In the genomic region with DNA sequence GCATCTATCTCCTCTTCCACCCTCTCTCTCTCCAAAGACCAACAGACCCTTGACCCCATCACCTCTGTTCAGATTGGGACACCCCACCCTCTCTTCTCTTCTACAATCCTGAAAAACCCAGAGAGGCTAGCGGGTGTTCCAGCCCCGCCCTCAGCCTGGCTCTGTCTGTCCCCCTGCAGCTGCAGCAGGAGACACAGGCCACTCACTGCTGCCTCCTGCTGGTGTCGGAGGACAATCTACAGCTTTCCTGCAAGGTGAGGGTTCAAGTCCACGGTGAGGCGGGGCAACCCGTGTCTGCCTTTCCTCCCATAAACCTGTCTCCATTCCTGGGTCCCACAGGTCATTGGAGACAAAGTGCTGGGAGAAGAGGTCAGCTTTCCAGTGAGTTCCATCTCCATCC, we compare ENCODE assay signal across 12 mouse cellular contexts.
DNase-seq lines count a peak whose midpoint lies in the region; ATAC-seq and TF ChIP-seq lines count a peak whose summit lies in the region.
"Had no signal": no experiment of that assay in that cellular context is flagged by ENCODE, and none has a peak within 500 bp of the region (broad histone marks: within the 10 kb centered on the region; RNA-seq: fewer than 3 reads in every experiment).

No protein-coding gene starts in this region.

- H3K27me3 ChIP-seq in forebrain, embryonic 11.5 days (ENCODE audit: control insufficient read depth, insufficient read depth, low read length): peaks cover 9% of the 10 kb centered on the region
- peaks cover 3% of the 10 kb centered on the region for H3K27me3 ChIP-seq in forebrain, embryonic 16.5 days (replicated peaks; ENCODE audit: control insufficient read depth, insufficient read depth, low read length)
- H3K27me3 ChIP-seq in limb, embryonic 11.5 days (ENCODE audit: control insufficient read depth, insufficient read depth, low read length): peaks cover 8% of the 10 kb centered on the region; the same call in 1 of the 2 replicates
- H3K27me3 ChIP-seq in limb, embryonic 10.5 days (ENCODE audit: low read depth, poor library complexity, severe bottlenecking): peaks cover 72% of the 10 kb centered on the region

- TF ChIP-seq POLR2A in embryonic fibroblast, embryonic 13.5 days (IDR thresholded peaks at IDR 0.05; ENCODE audit: low read depth, low read length): no peak

- no peaks in the 10 kb centered on the region for H3K9me3 ChIP-seq in forebrain, embryonic 11.5 days (ENCODE audit: control insufficient read depth, low read length)
- H3K9me3 ChIP-seq in forebrain, embryonic 16.5 days (ENCODE audit: control insufficient read depth, low read length): no peaks in the 10 kb centered on the region
- no peaks in the 10 kb centered on the region; the same call in 1 of the 2 replicates for H3K9me3 ChIP-seq in limb, embryonic 11.5 days (ENCODE audit: control insufficient read depth, low read length)
- no peaks in the 10 kb centered on the region for H3K9me3 ChIP-seq in limb, embryonic 10.5 days (replicated peaks)
- H3K9me3 ChIP-seq: embryonic facial prominence, embryonic 12.5 days had no signal

- peak; percentile 62 for DNase-seq in forebrain, embryonic 11.5 days (ENCODE audit: low spot score)
- DNase-seq in limb, embryonic 11.5 days (ENCODE audit: low spot score): peak; percentile 26
- no peak for DNase-seq in limb, embryonic 10.5 days (ENCODE audit: low spot score)
- peak; percentile 41 for DNase-seq in CD4-positive helper T cell, adult 2 months (ENCODE audit: low read depth, low spot score)
- no peak for DNase-seq in right cerebral cortex, postnatal 10 days (ENCODE audit: low spot score in 2 of 2)
- no peak for DNase-seq in left cerebral cortex, adult 18-20 months (ENCODE audit: low spot score in 2 of 2)
- DNase-seq: cerebellum, adult 11-12 months; right cerebral cortex, adult 18-20 months had no signal

- H3K9ac ChIP-seq in forebrain, embryonic 11.5 days (ENCODE audit: low read length): no peak overlapping the region
- no peak overlapping the region for H3K9ac ChIP-seq in forebrain, embryonic 16.5 days (replicated peaks; ENCODE audit: low read depth, low read length)
- no peak overlapping the region for H3K9ac ChIP-seq in limb, embryonic 11.5 days (ENCODE audit: low read length)
- H3K9ac ChIP-seq: embryonic facial prominence, embryonic 12.5 days had no signal

- no peak overlapping the region for H3K4me2 ChIP-seq in forebrain, embryonic 11.5 days (ENCODE audit: low read depth, low read length, severe bottlenecking)
- H3K4me2 ChIP-seq in forebrain, embryonic 16.5 days (ENCODE audit: low read length): no peak overlapping the region
- H3K4me2 ChIP-seq in limb, embryonic 11.5 days (ENCODE audit: low read depth, severe bottlenecking): no peak overlapping the region
- H3K4me2 ChIP-seq: embryonic facial prominence, embryonic 12.5 days had no signal

- H3K27ac ChIP-seq in forebrain, embryonic 11.5 days (ENCODE audit: low read depth, low read length): no peak overlapping the region
- no peak overlapping the region for H3K27ac ChIP-seq in forebrain, embryonic 16.5 days (ENCODE audit: low read length)
- H3K27ac ChIP-seq in limb, embryonic 11.5 days (replicated peaks; ENCODE audit: low read depth, low read length): no peak overlapping the region
- H3K27ac ChIP-seq in limb, embryonic 10.5 days: no peak overlapping the region
- H3K27ac ChIP-seq in embryonic fibroblast, embryonic 13.5 days (ENCODE audit: insufficient read depth, low read length): no peak overlapping the region
- H3K27ac ChIP-seq: embryonic facial prominence, embryonic 12.5 days had no signal

- H3K36me3 ChIP-seq in forebrain, embryonic 11.5 days (ENCODE audit: control insufficient read depth, insufficient read depth, low read length): no peaks in the 10 kb centered on the region
- H3K36me3 ChIP-seq in forebrain, embryonic 16.5 days (ENCODE audit: control insufficient read depth, insufficient read depth): no peaks in the 10 kb centered on the region
- H3K36me3 ChIP-seq in limb, embryonic 11.5 days (ENCODE audit: control insufficient read depth, insufficient read depth, low read length): no peaks in the 10 kb centered on the region
- H3K36me3 ChIP-seq in limb, embryonic 10.5 days: no peaks in the 10 kb centered on the region
- H3K36me3 ChIP-seq: embryonic facial prominence, embryonic 12.5 days had no signal

- peak; percentile 35; the same call in 1 of the 2 replicates for TF ChIP-seq CTCF in embryonic fibroblast, embryonic 13.5 days (IDR thresholded peaks at IDR 0.05; ENCODE audit: borderline replicate concordance, insufficient read depth, low read length)

- no peak overlapping the region for H3K4me3 ChIP-seq in forebrain, embryonic 11.5 days (ENCODE audit: low read depth, low read length)
- H3K4me3 ChIP-seq in forebrain, embryonic 16.5 days (replicated peaks; ENCODE audit: low read length): no peak overlapping the region
- no peak overlapping the region for H3K4me3 ChIP-seq in limb, embryonic 11.5 days (ENCODE audit: low read depth, low read length)
- H3K4me3 ChIP-seq in limb, embryonic 10.5 days: no peak overlapping the region
- H3K4me3 ChIP-seq in embryonic fibroblast, embryonic 13.5 days (ENCODE audit: insufficient read depth, low read length): no peak overlapping the region
- H3K4me3 ChIP-seq: embryonic facial prominence, embryonic 12.5 days; myocyte had no signal

- no peak for ATAC-seq in forebrain, embryonic 11.5 days (replicated peaks; ENCODE audit: low FRiP score)
- ATAC-seq in forebrain, embryonic 16.5 days: no peak
- ATAC-seq in limb, embryonic 11.5 days (ENCODE audit: insufficient number of reproducible peaks, low FRiP score, low TSS enrichment, low read depth): no peak

- 0 out of 2 replicates have a peak, but pooled peaks cover 2% of the 10 kb centered on the region for H3K4me1 ChIP-seq in forebrain, embryonic 11.5 days (replicated peaks; ENCODE audit: control insufficient read depth, insufficient read depth, low read length)
- H3K4me1 ChIP-seq in forebrain, embryonic 16.5 days (replicated peaks; ENCODE audit: control insufficient read depth, insufficient read depth, low read length): peaks cover 4% of the 10 kb centered on the region; the same call in 1 of the 2 replicates
- H3K4me1 ChIP-seq in limb, embryonic 11.5 days (ENCODE audit: control insufficient read depth, insufficient read depth, low read length): no peaks in the 10 kb centered on the region
- H3K4me1 ChIP-seq in limb, embryonic 10.5 days: peaks cover 17% of the 10 kb centered on the region
- no peaks in the 10 kb centered on the region for H3K4me1 ChIP-seq in embryonic fibroblast, embryonic 13.5 days (ENCODE audit: control insufficient read depth, insufficient read depth, low read length)

- 73% methylated on average over 6 of the region's 6 CpGs for WGBS in forebrain, embryonic 11.5 days
- WGBS in forebrain, embryonic 16.5 days: 70% methylated on average over 6 of the region's 6 CpGs
- 63% methylated on average over 6 of the region's 6 CpGs for WGBS in limb, embryonic 11.5 days
- WGBS in limb, embryonic 10.5 days: 71% methylated on average over 6 of the region's 6 CpGs

Comparison
In these comparisons a context has a peak if more than half of its experiments do, and no peak if none do; other contexts are left out.
1. DNase-seq: peak in forebrain, embryonic 11.5 days (single experiment), limb, embryonic 11.5 days (single experiment) and CD4-positive helper T cell, adult 2 months (single experiment); none in limb, embryonic 10.5 days (single experiment), right cerebral cortex, postnatal 10 days (0 of 2) and left cerebral cortex, adult 18-20 months (0 of 2).